Mouse (Mus musculus): Measurements from ENCODE around the gene Tmem213. TPM values are rescaled to one million over a fixed set of nuclear protein-coding genes. Genes with fewer than 3 reads are reported as not detected.

Tmem213 gene
- polyA plus RNA-seq, 1 experiment: 1.5 TPM

DNA sequence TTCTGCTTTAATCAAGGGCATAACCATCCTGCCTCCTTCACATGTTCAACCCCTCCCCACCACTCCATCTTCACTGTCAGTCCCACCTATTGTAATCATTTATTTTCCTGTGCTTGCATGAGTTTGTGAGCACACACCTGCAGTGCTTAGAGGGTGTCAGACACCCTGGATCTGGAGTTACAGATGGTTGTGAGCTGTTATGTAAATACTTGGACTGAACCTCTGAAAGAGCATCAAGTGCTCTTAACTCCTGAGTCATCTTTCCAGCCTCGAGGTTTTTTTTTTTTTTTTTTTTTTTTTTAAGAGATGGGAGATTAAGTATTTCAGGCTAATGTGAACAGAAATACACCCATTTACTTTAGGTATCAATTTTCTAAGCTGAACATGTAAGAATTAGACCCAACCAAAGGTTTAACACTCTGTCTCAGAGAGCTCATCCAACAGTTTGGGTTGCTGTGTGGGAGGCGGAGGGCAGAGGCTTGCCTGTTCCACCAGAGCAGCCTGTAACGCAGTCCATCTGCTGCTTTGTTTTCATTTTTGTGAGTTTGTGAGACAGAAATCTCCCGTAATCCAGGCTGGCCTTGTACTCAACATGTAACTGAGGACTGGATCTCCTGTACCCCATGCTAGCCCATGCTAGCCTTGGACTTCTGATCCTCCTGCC, 7.2 kb downstream of the Tmem213 start:
- no peak for DNase-seq (ENCODE audit: low read depth)

DNA sequence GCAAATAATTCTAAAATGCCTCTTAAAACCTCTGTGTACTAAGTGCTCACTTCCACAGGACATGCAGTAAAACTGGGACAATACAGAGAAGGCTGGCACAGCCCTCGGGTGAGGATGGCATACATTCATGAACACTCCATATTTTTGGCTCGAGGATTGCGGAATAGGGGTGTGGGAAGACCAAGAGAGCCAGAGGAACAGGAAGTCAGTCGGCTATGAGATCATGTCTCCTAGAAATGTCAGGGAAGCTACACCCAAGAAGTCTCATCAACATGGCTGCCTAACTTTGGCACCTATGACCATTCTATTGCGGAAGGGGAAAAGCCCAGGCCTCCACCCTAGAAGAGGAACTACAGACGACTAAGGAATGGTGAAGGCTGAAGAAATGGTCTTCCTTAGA, 9.3 kb downstream of the Tmem213 start:
- DNase-seq (ENCODE audit: low read depth): no peak

DNA sequence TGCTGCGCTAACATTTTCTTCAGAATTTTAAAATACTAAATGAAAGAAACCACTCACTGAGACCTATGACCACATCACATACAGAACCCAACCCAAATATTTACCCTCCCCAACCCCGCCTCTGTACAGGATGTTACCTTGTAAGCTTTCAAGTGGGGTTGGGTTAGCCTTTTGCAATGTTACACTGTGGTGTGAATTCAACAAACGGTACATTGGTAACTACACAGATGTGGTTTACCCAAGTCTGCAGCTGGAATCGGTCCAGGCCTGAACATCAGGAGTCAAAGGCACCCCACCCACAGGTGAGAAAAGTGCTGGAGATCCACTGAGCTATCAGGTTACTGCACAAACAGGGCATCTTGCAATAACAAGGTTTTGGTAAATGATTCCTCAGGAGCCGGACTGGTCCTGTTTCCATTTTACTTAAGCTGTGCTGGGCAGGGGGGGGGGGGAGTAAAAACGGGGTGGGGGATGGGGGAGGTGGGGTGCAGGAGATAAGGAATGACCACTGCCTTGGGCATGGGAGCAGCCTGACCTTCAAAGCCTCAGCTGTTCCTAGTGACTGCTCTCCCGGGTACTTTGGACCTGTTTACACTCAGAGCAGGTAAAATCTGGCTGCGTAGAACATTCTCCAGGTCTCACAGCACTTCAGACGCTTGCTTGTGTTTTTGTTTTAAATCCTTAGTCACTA, 11.8 kb downstream of the Tmem213 start:
- no peak for DNase-seq (ENCODE audit: low read depth)

DNA sequence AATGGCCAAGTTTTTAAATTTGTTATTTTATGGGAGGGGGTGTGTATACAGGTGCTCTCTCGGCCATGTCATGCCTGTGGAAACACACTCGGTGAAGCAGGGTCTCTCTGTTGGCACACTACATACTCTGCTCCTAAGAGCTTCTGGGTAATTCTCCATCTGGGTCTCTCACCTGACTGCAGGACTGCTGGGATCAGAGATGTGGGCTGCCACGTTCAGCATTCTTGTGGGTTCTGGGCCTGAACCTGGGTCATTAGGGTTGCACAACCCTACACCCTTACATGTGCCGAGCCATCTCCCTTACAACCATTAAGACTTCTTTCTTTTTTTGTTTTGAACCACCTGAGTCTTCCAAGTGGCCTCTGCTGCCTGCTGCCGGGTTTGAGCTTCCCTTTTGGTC, 12.8 kb downstream of the Tmem213 start:
- no peak for DNase-seq (ENCODE audit: low read depth)

DNA sequence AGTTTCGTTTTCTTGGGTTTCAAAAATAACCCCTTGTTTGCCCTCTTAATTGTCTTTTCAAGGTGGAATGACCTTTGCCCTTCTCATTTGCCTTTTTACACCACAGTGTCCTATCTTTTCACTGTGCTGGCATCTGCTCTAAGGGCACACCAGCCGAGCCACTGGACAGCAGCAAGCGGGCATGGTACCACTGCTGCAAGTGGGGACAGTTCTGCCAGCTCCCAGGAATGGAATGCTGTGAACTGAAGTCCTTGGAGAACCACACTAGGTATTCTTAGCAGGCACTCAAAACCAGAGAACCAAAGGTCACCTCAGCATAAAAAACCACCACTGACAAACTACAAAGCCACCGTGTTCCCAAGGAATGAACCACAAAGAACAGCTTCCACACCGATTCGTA, 13.7 kb downstream of the Tmem213 start:
- no peak for DNase-seq (ENCODE audit: low read depth)

DNA sequence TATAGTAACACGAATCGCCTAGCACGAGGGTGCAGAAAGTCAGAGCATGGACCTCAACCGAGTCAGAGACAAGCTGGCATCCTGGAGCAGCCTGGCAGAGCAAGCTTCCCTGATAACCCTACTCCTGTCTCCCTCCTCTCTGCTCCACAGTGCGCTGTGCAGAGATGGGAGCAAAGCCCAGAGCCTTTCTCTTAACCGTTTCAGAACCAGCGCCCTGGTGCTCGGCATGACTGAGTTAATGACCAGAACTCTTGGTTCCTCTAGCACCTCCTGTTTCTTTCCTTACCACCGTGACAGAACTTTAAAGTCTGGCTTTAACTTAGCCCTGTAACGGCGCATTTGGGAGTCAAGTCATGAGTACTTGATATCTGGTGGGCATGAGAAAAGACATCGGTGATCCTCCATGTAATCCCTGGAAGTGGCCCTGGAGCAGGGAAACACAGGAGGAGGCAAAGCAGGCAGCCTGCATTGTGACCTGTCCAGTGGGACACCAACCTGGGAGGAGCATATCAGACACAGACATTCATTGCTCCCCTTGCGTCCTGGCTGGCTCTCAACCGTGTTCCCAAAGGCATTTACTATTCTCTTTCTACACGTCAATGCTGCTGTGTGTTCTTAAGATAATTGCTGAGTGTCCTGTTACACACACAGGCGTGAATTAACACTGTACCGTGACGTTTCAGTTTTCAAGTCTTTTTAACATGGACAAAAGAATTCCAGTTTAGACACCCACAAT, 14.6 kb downstream of the Tmem213 start:
- no peak for DNase-seq (ENCODE audit: low read depth)

DNA sequence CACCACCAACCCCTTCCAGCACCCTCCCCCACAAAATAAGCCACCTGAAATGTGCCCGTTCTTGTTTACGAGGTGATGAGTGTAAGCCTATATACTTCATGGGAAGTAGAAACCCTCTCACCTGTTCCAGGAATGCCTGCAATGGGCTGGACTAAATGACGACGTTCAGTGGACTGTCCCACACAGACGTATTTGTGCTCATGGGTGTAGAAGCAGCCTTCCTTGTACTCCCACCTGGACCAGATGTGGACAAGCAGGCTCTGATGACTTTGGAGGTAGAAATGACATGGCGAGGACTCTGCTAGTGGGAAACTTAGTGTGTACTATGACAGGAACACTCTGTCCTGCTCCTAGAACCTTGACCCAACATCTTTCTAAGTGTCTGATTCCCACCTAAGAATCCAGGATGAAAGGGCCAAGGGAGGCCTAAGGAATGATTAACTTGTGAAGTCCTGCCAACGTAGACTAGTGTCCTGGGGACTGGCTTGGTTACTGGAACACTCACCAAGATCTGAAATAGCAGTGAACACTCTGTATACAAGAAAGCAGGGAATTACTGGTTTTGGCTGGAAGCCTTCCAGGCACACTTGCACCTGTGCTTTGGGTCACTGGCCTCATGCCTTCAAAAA, 15.3 kb downstream of the Tmem213 start, which contains the start of gene Atp6v0a4:
TSS of gene Atp6v0a4 (minus strand) at position 380 of the 629 bp plus-strand sequence.
- DNase-seq (ENCODE audit: low read depth): no peak

DNA sequence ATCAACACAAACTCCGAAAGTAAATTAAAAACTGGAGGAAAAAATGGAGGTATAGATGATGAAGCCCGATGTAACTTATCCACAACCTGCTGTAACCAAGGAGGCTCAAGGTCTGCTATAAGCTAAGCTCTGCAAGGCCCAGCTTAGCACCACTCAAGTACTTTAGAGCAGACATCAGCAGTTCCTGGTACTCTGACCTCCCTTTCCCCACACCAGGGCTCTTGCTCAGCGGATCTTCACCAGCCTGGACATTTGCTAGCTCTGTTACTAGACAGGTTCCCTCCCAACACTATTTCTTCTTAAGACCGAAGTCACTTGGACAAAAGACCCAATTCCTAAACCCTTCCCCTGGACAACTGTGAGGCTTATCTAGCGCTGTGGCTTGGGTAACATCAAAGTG, 15.8 kb downstream of the Tmem213 start:
- no peak for DNase-seq (ENCODE audit: low read depth)

DNA sequence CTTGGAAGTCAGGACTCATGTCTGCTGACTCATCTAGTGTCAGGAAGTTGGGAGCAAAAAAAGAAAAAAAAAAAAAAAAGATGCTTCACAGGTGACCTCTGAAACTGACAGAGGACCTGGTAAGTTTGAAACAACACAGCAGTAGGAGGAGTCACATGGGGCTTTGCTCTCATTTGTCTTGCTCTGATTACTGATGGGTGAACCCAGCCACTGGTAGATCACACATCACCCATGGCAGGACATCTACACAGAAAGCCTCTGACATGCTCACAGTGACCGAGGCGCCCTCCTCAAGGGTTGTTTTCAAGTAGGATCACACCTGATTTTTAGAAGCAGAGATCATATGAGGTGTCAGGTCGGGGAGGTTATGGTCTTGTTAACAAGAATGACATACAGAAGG, 16.4 kb downstream of the Tmem213 start:
- no peak for DNase-seq (ENCODE audit: low read depth)

DNA sequence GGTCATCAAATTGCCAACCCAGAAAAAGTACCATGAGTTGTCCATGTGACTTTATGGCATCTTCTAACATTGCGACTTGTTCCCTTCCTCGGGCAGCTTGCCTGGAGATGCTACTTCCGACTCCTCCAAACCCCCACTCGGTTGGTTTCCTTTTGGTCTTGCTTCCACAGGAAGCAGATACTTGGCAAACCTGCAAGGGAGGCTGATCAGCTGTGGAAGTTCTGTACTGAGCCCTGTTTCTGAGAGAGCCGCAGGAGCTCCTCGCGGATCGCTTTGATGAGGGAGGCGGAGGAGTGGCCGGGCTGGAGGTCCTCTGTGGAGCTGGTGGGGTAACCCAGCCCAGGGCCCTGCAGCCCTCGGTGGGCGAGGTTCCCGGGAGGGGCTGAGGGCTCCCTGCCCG, 19.1 kb downstream of the Tmem213 start:
- no peak for DNase-seq (ENCODE audit: low read depth)

DNA sequence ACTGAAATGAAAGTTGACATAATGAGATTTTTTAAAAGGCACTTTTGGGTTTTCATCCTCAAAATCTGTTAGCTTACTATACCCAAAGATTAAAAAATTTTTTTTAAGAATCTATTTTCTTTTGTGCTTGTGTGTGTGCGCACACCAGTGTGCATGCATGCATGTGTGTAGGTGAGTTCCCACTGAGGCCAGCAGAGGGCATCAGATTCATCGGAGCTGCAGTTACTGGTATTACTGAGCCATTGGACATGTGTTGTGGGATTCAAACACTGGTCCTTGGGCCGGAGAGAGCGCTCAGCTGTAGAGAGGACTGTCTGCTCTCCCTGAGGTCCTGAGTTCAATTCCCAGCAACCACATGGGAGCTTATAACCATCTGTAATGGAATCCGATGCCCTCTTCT, 20.8 kb downstream of the Tmem213 start:
- no peak for DNase-seq (ENCODE audit: low read depth)

DNA sequence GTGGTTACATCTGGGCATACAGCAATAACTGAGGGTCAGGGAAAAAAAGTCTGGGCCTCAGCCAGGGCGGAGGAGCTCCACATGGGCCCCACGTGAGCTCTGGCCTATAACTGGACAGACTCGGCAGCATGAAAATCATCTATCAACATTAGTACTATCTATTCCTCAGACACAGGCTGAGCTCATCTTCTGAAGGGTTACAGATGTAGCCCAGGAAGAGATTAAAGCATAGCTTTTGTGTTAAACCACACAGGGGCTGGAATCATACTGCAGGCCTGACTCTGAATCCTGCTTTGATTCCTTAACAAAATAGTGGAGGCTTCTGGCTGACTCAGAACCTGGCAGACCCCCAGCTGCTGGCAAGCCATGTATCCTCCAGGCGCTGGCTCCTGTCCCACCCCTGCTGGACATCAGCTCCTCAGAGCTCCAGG, 22.8 kb downstream of the Tmem213 start:
- no peak for DNase-seq (ENCODE audit: low read depth)

DNA sequence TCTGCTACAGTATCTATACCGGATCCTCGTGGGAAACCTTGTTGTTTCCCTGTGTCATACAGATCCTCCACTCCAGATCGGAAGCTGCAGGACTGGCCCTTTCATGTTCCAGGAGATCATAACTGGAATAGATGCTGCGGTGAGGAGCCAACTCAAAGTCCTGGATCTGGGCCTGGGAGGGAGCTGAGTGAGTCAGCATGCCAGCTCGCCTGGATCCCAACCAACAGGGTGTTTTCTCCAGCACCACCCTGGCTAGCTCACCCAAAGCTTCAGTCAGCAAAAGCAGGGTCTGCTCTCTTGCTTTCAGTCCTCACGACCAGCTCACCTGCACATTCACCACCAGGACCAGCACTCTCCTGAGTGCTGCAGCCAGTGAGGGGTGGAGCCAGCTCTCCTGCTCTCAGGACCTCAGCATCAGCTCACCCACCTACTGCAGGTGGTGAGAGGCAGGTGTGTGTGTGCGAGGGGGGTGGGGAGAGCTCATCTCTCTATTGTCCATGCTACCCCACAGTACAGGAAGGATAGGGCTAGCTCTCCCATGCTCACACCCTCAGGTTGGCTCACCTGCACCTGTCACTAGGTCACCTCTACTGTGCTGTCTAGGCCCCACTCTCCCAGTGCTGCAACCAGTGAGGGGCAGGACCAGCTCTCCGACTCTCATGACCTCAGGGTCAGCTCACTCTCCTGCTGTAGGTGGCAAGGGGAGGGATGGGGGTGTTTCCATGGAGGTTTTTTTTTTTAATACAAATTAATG, 25.9 kb downstream of the Tmem213 start:
- peak; percentile 37 for DNase-seq (ENCODE audit: low read depth)

DNA sequence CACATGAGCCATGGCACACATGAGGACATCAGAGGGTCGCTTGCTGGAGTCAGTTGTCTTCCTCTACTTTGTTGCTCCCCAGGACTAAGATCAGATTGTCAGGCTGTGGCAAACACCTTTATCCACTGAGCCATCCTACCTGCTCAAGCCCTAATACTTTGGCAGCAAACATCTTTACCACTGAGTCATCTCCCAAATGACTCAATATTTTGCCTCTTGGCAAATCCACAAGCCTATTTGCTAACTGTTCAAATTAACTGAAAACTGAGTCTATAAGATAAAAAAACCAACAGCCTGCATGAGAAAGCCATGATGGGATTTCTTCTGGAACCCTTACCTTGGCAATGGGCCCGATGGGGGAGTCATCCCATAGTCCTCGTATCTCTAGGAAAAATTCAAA, 30.0 kb downstream of the Tmem213 start:
- no peak for DNase-seq (ENCODE audit: low read depth)

DNA sequence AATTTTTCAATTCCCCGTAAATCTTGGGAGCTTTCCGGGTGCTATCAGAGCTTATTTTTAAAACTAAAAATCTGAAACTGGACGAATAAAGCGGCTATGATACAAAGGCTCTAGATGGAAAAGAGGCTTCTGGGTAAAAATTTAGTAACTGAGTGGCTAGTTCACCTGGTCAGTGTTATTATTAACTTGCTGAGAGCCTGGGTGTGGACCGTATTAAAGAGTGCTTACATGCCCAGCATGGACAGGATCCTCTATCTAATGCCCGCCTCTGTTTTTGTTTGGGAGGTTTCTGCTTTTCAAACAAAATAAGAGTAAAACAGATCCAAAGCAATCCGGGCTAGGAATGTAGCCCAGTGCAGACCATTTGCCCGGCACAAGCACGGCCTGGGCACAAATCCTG, 31.3 kb downstream of the Tmem213 start:
- DNase-seq (ENCODE audit: low read depth): no peak

DNA sequence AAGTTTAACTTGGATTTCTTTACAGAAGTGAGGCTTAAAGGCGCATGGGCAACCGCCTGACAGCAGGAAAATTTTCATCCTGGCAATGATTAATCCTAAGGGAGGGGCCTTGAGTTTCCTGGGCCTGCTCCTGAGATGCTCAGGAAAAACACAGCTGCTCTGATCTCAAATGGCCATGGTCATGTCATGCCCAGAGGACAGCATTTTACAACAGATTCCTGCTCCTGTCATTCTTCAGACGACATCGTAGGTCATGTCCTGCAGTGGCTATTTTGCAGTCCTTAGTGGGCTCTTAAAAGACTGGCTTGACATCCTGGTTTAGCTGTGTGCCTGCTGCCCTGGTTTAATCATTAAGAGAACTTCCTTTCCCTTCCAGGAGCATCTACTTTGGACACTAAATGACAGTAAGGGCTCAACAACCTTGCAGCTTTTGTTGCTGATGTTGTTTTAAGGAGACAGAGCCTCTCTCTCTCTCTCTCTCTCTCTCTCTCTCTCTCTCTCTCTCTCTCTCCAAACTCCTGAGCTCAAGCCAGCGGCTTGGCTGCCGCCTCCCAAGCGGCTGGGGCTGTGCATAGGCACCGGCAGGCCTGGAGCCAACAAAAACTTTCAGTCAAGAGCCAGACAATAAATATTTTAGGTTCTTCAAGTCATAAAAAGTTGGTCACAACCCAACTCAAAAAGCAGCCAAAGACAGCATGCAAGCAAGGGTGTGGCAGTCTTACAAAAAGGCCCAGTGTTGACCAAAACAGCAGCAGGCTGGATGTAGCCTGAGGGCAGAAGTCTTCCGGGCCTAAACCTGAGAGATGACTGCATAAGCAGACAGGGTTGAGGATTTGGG, 35.3 kb downstream of the Tmem213 start:
- DNase-seq (ENCODE audit: low read depth): peak; percentile 83

DNA sequence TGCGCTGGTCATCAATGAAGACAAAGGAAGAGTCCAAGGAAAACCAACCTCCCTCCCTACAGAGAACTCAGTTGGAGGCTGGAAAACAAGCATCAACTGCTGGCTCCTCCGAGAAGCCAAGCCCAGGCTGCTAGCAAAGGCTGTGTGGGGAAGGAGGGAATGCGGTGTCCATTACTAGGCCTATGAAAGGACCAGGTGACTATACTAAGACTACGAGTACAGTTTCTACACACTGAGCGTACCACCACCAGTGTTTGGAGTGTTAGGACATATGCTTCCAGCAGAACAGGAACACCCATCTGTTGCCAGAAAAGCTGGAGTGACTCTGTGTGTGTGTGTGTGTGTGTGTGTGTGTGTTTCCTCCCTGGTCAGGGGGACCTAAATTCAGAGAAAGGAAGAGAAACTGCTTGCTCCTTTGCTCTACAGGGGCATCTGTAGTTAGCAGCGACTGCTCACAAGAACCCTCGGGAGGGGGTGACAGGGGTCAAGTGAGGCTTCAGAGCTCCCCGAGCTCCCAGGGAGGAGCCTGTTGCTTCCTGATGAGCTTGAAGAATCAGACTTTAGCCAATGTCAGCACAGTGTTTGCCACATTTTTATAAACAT, 36.5 kb downstream of the Tmem213 start:
- DNase-seq (ENCODE audit: low read depth): no peak

DNA sequence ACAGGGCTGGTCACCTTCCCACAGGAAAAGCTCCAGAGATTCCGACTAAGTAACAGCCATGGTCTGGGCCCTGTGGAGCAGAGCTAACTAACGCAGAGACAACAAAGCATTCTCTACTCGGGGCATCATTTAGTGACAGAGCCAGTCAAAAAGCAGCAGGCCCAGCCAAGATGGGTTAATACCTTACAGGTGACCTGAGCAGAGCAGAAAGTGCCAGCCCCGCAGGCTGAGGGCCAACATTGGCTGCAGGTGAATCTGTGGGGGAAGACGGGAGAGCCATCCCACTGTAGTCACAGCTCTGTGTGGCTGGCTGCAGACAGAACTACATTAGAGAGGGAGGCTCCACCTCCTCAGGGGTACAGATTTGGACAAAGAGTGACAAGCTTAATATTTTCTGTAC, 38.2 kb downstream of the Tmem213 start:
- DNase-seq (ENCODE audit: low read depth): no peak

DNA sequence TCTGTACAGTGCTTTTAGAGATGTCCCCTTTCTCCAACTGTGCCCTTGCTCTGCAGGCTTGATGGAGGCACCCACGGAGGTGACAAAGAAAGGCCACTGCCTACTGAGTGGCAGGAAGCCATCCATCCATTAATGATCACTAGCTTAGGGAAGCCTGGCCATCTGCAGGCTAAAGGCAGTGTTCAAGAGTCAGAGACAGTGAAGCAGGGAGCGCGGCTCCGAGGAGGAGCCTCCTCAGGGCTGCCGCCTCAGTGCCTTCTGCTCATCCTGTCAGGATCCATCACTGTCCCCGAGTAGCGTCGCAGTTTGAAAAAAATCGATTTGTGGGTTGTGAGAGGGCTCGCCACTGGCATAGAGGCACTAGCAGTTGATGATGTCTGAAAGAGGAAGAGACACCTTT, 39.6 kb downstream of the Tmem213 start:
- DNase-seq (ENCODE audit: low read depth): no peak

DNA sequence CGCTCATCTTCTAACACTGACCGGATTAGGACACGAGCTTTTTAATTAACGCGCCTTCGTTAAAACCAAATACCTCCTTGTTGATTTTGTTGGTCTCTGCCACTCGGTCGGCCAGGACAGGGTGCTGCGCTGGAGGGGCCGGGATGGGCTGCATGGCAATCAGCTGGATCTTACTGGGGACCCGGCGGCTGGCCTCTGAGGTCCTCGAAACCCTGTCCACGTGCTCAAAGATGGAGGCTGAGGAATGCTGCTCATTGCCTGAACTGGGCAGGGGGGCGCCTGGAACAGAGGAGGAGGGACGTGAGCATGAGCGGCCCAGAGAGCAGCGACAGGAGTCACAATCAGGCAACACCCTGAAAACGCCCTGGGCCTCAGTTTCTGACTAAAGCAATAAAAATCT, 40.4 kb downstream of the Tmem213 start:
- no peak for DNase-seq (ENCODE audit: low read depth)

All from gonadal fat pad, adult 2 months (tissue).